Comparison of ENCODE assay signal across 18 mouse cellular contexts in genomic region chr13:21415266-21415665, GRCm38 (mm10). TPM values are rescaled to one million over a fixed set of nuclear protein-coding genes. Genes with fewer than 3 reads are reported as not detected.
DNase-seq lines count a peak whose midpoint lies in the region; ATAC-seq and TF ChIP-seq lines count a peak whose summit lies in the region.
"Had no signal": no experiment of that assay in that cellular context is flagged by ENCODE, and none has a peak within 500 bp of the region (broad histone marks: within the 10 kb centered on the region; RNA-seq: fewer than 3 reads in every experiment).

No protein-coding gene starts in this region.

- H3K36me3 ChIP-seq in lung, embryonic 14.5 days (ENCODE audit: insufficient read depth) = no peaks in the 10 kb centered on the region
- no peaks in the 10 kb centered on the region for H3K36me3 ChIP-seq in liver, embryonic 11.5 days (ENCODE audit: control insufficient read depth, insufficient read depth, low read length)
- H3K36me3 ChIP-seq in stomach, embryonic 16.5 days (ENCODE audit: control insufficient read depth, insufficient read depth, low read length) = no peaks in the 10 kb centered on the region
- H3K36me3 ChIP-seq: embryonic facial prominence, embryonic 13.5 days; hindbrain, embryonic 10.5 days; neural tube, embryonic 13.5 days had no signal

- H3K4me3 ChIP-seq in lung, embryonic 14.5 days (ENCODE audit: low read depth, low read length) = no peak overlapping the region
- H3K4me3 ChIP-seq in lung, adult 2 months (replicated peaks; ENCODE audit: extremely low read depth, low read depth, low read length) = no peak overlapping the region
- peak overlapping the region; percentile 12; the same call in 1 of the 2 replicates for H3K4me3 ChIP-seq in liver, embryonic 11.5 days (ENCODE audit: low read depth, low read length)
- H3K4me3 ChIP-seq in stomach, embryonic 16.5 days (replicated peaks; ENCODE audit: low read length) = no peak overlapping the region
- H3K4me3 ChIP-seq: embryonic facial prominence, embryonic 13.5 days; gastrocnemius, adult 2 months; hindbrain, embryonic 10.5 days; neural tube, embryonic 13.5 days had no signal

- 62% methylated on average over 4 of the region's 4 CpGs for WGBS in lung, embryonic 14.5 days
- WGBS in lung, adult 2 months = 62% methylated on average over 4 of the region's 4 CpGs
- 45% methylated on average over 4 of the region's 4 CpGs for WGBS in liver, embryonic 11.5 days
- WGBS in stomach, embryonic 16.5 days = 66% methylated on average over 4 of the region's 4 CpGs

- peak overlapping the region; percentile 31; the same call in 1 of the 2 replicates for H3K4me2 ChIP-seq in lung, embryonic 14.5 days
- H3K4me2 ChIP-seq in liver, embryonic 11.5 days = peak overlapping the region; percentile 51
- H3K4me2 ChIP-seq in stomach, embryonic 16.5 days (ENCODE audit: low read depth, low read length) = no peak overlapping the region
- H3K4me2 ChIP-seq: embryonic facial prominence, embryonic 13.5 days; neural tube, embryonic 13.5 days had no signal

- no peak for ATAC-seq in lung, embryonic 14.5 days (ENCODE audit: insufficient read depth)
- ATAC-seq in liver, embryonic 11.5 days (replicated peaks; ENCODE audit: low FRiP score) = peak; percentile 57
- no peak for ATAC-seq in stomach, embryonic 16.5 days (ENCODE audit: insufficient read depth, low FRiP score)
- no peak for ATAC-seq in frontal cortex, adult (ENCODE audit: low TSS enrichment)
- ATAC-seq: forebrain, embryonic 14.5 days; midbrain, embryonic 16.5 days had no signal

- H3K27ac ChIP-seq in lung, embryonic 14.5 days (ENCODE audit: low read depth) = peak overlapping the region; percentile 0; the same call in 1 of the 2 replicates
- H3K27ac ChIP-seq in liver, embryonic 11.5 days (ENCODE audit: low read depth, low read length) = peak overlapping the region; percentile 86
- peak overlapping the region; percentile 75 for H3K27ac ChIP-seq in stomach, embryonic 16.5 days (ENCODE audit: low read length)
- H3K27ac ChIP-seq: embryonic facial prominence, embryonic 13.5 days; gastrocnemius, adult 2 months; hindbrain, embryonic 10.5 days; neural tube, embryonic 13.5 days had no signal

- no peaks in the 10 kb centered on the region; the same call in 1 of the 2 replicates for H3K4me1 ChIP-seq in lung, embryonic 14.5 days (ENCODE audit: insufficient read depth)
- H3K4me1 ChIP-seq in lung, adult 2 months (ENCODE audit: control insufficient read depth, insufficient read depth, low read length) = no peaks in the 10 kb centered on the region
- H3K4me1 ChIP-seq in liver, embryonic 11.5 days (replicated peaks; ENCODE audit: control insufficient read depth, insufficient read depth, low read length) = peaks cover 24% of the 10 kb centered on the region
- peaks cover 7% of the 10 kb centered on the region; the same call in 1 of the 2 replicates for H3K4me1 ChIP-seq in stomach, embryonic 16.5 days (ENCODE audit: control insufficient read depth, insufficient read depth, low read length)
- H3K4me1 ChIP-seq: embryonic facial prominence, embryonic 13.5 days; neural tube, embryonic 13.5 days had no signal

- H3K9ac ChIP-seq in lung, embryonic 14.5 days = no peak overlapping the region; the same call in 1 of the 2 replicates
- peak overlapping the region; percentile 53 for H3K9ac ChIP-seq in liver, embryonic 11.5 days (ENCODE audit: low read depth, low read length)
- no peak overlapping the region for H3K9ac ChIP-seq in stomach, embryonic 16.5 days (ENCODE audit: low read length)
- H3K9ac ChIP-seq: embryonic facial prominence, embryonic 13.5 days; neural tube, embryonic 13.5 days had no signal

- TF ChIP-seq POLR2A in lung, adult 2 months (IDR thresholded peaks at IDR 0.05; ENCODE audit: borderline replicate concordance, extremely low read depth, low read depth, low read length) = no peak

- no peaks in the 10 kb centered on the region for H3K9me3 ChIP-seq in lung, embryonic 14.5 days (ENCODE audit: low read depth, low read length)
- H3K9me3 ChIP-seq in liver, embryonic 11.5 days (ENCODE audit: control insufficient read depth, low read length) = no peaks in the 10 kb centered on the region
- H3K9me3 ChIP-seq in stomach, embryonic 16.5 days (replicated peaks; ENCODE audit: control insufficient read depth, low read length) = no peaks in the 10 kb centered on the region
- H3K9me3 ChIP-seq: embryonic facial prominence, embryonic 13.5 days; hindbrain, embryonic 10.5 days; neural tube, embryonic 13.5 days had no signal

- no peak for TF ChIP-seq CTCF in lung, embryonic 14.5 days (IDR thresholded peaks at IDR 0.05; ENCODE audit: low read depth)
- TF ChIP-seq CTCF in lung, adult 2 months (IDR thresholded peaks at IDR 0.05; ENCODE audit: insufficient read depth, low read length) = no peak

- DNase-seq in lung, embryonic 14.5 days = no peak
- DNase-seq in lung, adult 2 months = no peak
- peak; percentile 38 for DNase-seq in c-Kit-positive CD71-positive TER-119-negative erythroid progenitor cells, embryonic 14.5 days (ENCODE audit: low read depth)
- DNase-seq in liver, embryonic 11.5 days (ENCODE audit: low spot score) = no peak
- no peak for DNase-seq in layer of hippocampus, postnatal 10 days (ENCODE audit: low spot score in 2 of 2)
- DNase-seq: adrenal gland, postnatal 25 days; cerebellum, adult 11 months; gastrocnemius, adult 2 months; kidney, adult 11 months; kidney, postnatal 4 days; thymus, postnatal 14 days had no signal

- H3K27me3 ChIP-seq in lung, embryonic 14.5 days (ENCODE audit: insufficient read depth, low read length) = no peaks in the 10 kb centered on the region
- H3K27me3 ChIP-seq in liver, embryonic 11.5 days (replicated peaks; ENCODE audit: control insufficient read depth, insufficient read depth, low read length) = no peaks in the 10 kb centered on the region
- no peaks in the 10 kb centered on the region for H3K27me3 ChIP-seq in stomach, embryonic 16.5 days (ENCODE audit: control insufficient read depth, insufficient read depth, low read length)
- H3K27me3 ChIP-seq: embryonic facial prominence, embryonic 13.5 days; neural tube, embryonic 13.5 days had no signal

RNA-seq across cellular contexts. Expression of gene Zkscan3, which starts 12.7 kb away (rescaled TPM):
- polyA plus RNA-seq in lung, embryonic 14.5 days (2014; fragmentation: Nextera tagmentation; extraction: Ambion mirVana) = 73.2 and 78.0 TPM in 2 replicates
- polyA plus RNA-seq in lung, adult 2 months (2012; rRNA removed) = 18.2 and 18.7 TPM in 2 replicates
- 49.7 and 53.4 TPM in 2 replicates for polyA plus RNA-seq in liver, embryonic 11.5 days (2014; fragmentation: Nextera tagmentation; extraction: Ambion mirVana)
- polyA plus RNA-seq in stomach, embryonic 16.5 days (2015; fragmentation: Nextera tagmentation; extraction: Ambion mirVana) = 66.8 and 73.7 TPM in 2 replicates
- total RNA-seq in layer of hippocampus, postnatal 10 days (2021) = 10 to 100 TPM; 41.7 to 42.0 TPM

RNA-seq across cellular contexts. Expression of gene Pgbd1, which starts 25.6 kb away (rescaled TPM):
- 2.3 and 2.6 TPM in 2 replicates for polyA plus RNA-seq in lung, embryonic 14.5 days (2014; fragmentation: Nextera tagmentation; extraction: Ambion mirVana)
- polyA plus RNA-seq in lung, adult 2 months (2012; rRNA removed) = 0.31 and 0.73 TPM in 2 replicates
- 2.4 and 2.8 TPM in 2 replicates for polyA plus RNA-seq in liver, embryonic 11.5 days (2014; fragmentation: Nextera tagmentation; extraction: Ambion mirVana)
- polyA plus RNA-seq in stomach, embryonic 16.5 days (2015; fragmentation: Nextera tagmentation; extraction: Ambion mirVana) = 2.3 and 2.4 TPM in 2 replicates
- total RNA-seq in layer of hippocampus, postnatal 10 days (2021) = 1 to 10 TPM; 1.4 to 1.7 TPM

RNA-seq across cellular contexts. Expression of gene Zscan26, which starts 38.3 kb away (rescaled TPM):
- polyA plus RNA-seq in lung, embryonic 14.5 days (2014; fragmentation: Nextera tagmentation; extraction: Ambion mirVana) = 26.6 and 27.6 TPM in 2 replicates
- 12.9 and 21.4 TPM in 2 replicates for polyA plus RNA-seq in lung, adult 2 months (2012; rRNA removed)
- polyA plus RNA-seq in liver, embryonic 11.5 days (2014; fragmentation: Nextera tagmentation; extraction: Ambion mirVana) = 13.5 and 16.6 TPM in 2 replicates
- 27.1 and 30.3 TPM in 2 replicates for polyA plus RNA-seq in stomach, embryonic 16.5 days (2015; fragmentation: Nextera tagmentation; extraction: Ambion mirVana)
- 10 to 100 TPM; 26.9 to 29.4 TPM for total RNA-seq in layer of hippocampus, postnatal 10 days (2021)

RNA-seq across cellular contexts. Expression of gene Zscan12, which starts 52.6 kb away (rescaled TPM):
- polyA plus RNA-seq in lung, embryonic 14.5 days (2014; fragmentation: Nextera tagmentation; extraction: Ambion mirVana) = 14.1 and 14.3 TPM in 2 replicates
- 1.1 and 1.8 TPM in 2 replicates for polyA plus RNA-seq in lung, adult 2 months (2012; rRNA removed)
- polyA plus RNA-seq in liver, embryonic 11.5 days (2014; fragmentation: Nextera tagmentation; extraction: Ambion mirVana) = 10.2 and 12.0 TPM in 2 replicates
- polyA plus RNA-seq in stomach, embryonic 16.5 days (2015; fragmentation: Nextera tagmentation; extraction: Ambion mirVana) = 8.6 and 9.6 TPM in 2 replicates
- total RNA-seq in layer of hippocampus, postnatal 10 days (2021) = 10 to 100 TPM in 1 of 2 experiments, 1 to 10 TPM in 1; 9.9 to 10.2 TPM

RNA-seq across cellular contexts. Expression of gene Nkapl, which starts 53.0 kb away (rescaled TPM):
- 3.1 and 3.4 TPM in 2 replicates for polyA plus RNA-seq in lung, embryonic 14.5 days (2014; fragmentation: Nextera tagmentation; extraction: Ambion mirVana)
- polyA plus RNA-seq in lung, adult 2 months (2012; rRNA removed) = 0.82 and 0.89 TPM in 2 replicates
- 1.1 and 1.5 TPM in 2 replicates for polyA plus RNA-seq in liver, embryonic 11.5 days (2014; fragmentation: Nextera tagmentation; extraction: Ambion mirVana)
- polyA plus RNA-seq in stomach, embryonic 16.5 days (2015; fragmentation: Nextera tagmentation; extraction: Ambion mirVana) = 1.3 and 1.6 TPM in 2 replicates
- total RNA-seq in layer of hippocampus, postnatal 10 days (2021) = 1 to 10 TPM; 1.0 to 1.2 TPM

Comparison
In these comparisons a context has a peak if more than half of its experiments do, and no peak if none do; other contexts are left out.
1. H3K27ac ChIP-seq: peak in every context shown above with its lines; median percentile 86 in liver, embryonic 11.5 days; 75 in stomach, embryonic 16.5 days; 0 in lung, embryonic 14.5 days.